Mouse (Mus musculus) liver, adult 2 months (tissue): Measurements from ENCODE around the gene Pusl1.

Experiments
- CTCF ChIP-seq: fragments of 200-500 bp; IDR thresholded peaks from 2 replicates; pipeline ENCODE4 v1.5.1; 2011; ENCODE audit warnings: low read depth, low read length, control low read depth
- POLR2A ChIP-seq: fragments of 200-500 bp; IDR thresholded peaks from 2 replicates; pipeline ENCODE4 v1.6.1; 2011; ENCODE audit warnings: low read length, control low read depth; ENCODE audit not compliant: insufficient read depth; ENCODE audit errors: extremely low read depth

GRCm38 (mm10) chr4:155891011-155891471 lies 540 bp downstream of the Pusl1 start:
- TF ChIP-seq POLR2A = no peak
- no peak for TF ChIP-seq CTCF
